In the genomic region with DNA sequence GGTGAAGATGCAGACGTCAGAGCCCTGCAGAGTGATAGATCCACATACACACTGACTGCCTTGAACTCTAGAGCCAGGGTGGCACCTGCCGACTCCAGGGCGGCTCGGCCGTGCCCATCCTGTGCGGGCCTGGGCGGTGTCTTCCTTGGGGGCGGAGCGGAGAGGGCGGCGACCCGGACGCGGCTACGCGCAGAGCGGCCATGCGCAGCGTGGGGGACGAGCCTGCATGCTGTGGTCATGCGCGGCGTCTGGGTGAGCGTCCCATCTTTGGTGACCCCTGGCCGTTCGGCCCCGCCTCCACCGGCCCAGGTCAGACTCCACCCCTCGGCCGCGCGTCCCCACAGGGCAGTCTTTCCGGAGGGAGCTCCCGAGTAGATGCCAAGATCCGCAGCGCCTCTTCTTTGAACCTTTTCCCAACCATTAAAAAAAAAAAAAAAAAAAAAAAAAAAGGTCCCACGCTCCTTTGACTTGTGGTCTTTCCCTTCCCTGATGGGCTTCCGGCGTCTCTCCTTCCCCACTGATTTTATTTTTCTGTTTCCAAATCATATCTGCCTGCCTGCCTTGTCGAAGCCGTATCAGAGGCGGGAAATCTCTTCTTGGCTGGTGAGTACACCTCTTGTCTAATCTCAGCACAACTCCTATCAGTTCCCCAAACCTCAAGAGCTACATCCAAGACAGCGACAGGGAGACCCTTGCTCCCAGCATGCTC, we compare ENCODE assay signal across 8 mouse cellular contexts. TPM values are rescaled to one million over a fixed set of nuclear protein-coding genes. Genes with fewer than 3 reads are reported as not detected.
A peak's percentile ranks its signal among the peaks of the same experiment; 100 is the strongest.
DNase-seq lines count a peak whose midpoint lies in the region; ATAC-seq lines count a peak whose summit lies in the region.

Gene Cisd3, plus strand, starts transcription at position 214 of the 709 bp plus-strand sequence.

- peak within 1 kb of the TSS; percentile 34 for H3K4me3 ChIP-seq in intestine, embryonic 15.5 days (replicated peaks)

- no peaks in the 10 kb centered on the region for H3K27me3 ChIP-seq in intestine, embryonic 15.5 days (replicated peaks)

- 1% methylated on average over 43 of the region's 43 CpGs for WGBS in intestine, embryonic 15.5 days

- peak; percentile 88 for DNase-seq in ZHBTc4 (ENCODE audit: low read depth, low spot score)
- DNase-seq in embryo, embryonic 11 days: peak; percentile 91
- peak; percentile 89 to 94 for DNase-seq in gastrocnemius, postnatal 36 days
- DNase-seq in left cerebral cortex, postnatal 14 days (ENCODE audit: low spot score in 2 of 2): peak; percentile 66 to 81
- peak; percentile 81 for DNase-seq in right cerebral cortex, postnatal 14 days
- peak; percentile 89 to 96 for DNase-seq in urinary bladder, postnatal 36 days (ENCODE audit: low spot score in 2 of 2)

- H3K36me3 ChIP-seq in intestine, embryonic 15.5 days: peaks cover 24% of the 10 kb centered on the region

- peak within 1 kb of the TSS; percentile 21 for H3K9ac ChIP-seq in intestine, embryonic 15.5 days

- H3K4me2 ChIP-seq in intestine, embryonic 15.5 days (replicated peaks): peak within 1 kb of the TSS; percentile 68

- peak; percentile 90 for ATAC-seq in intestine, embryonic 15.5 days
- ATAC-seq in megakaryocyte-erythroid progenitor cell, adult 5-6 weeks (replicated peaks; ENCODE audit: low FRiP score, low TSS enrichment, poor library complexity, severe bottlenecking): peak; percentile 75

- H3K27ac ChIP-seq in intestine, embryonic 15.5 days: peak within 1 kb of the TSS; percentile 48

- H3K9me3 ChIP-seq in intestine, embryonic 15.5 days: no peaks in the 10 kb centered on the region

- peaks cover 24% of the 10 kb centered on the region for H3K4me1 ChIP-seq in intestine, embryonic 15.5 days (replicated peaks)

- intact Hi-C loops in gastrocnemius, postnatal 36 days (cut with DNase I): loop anchor here (2.0 kb wide), 1 partner anchor 21 kb away; no protein-coding TSS in a partner anchor
- intact Hi-C loops in left cerebral cortex, postnatal 14 days (cut with DNase I): loop anchor here (5.0 kb wide), 1 partner anchor 43 kb away; no protein-coding TSS in a partner anchor

RNA-seq across cellular contexts. Expression of gene Cisd3, which starts in this region (rescaled TPM):
- 100 to 1,000 TPM; 103 to 108 TPM for total RNA-seq in gastrocnemius, postnatal 36 days (2021)
- polyA plus RNA-seq in intestine, embryonic 15.5 days (2015; fragmentation: Nextera tagmentation; extraction: Ambion mirVana): 79.9 and 93.0 TPM in 2 replicates
- 10 to 100 TPM; 36.7 to 38.9 TPM for total RNA-seq in left cerebral cortex, postnatal 14 days (2021)
- total RNA-seq in megakaryocyte-erythroid progenitor cell, adult 5-6 weeks (2014; fragmentation: Nextera tagmentation): 10.1 TPM in 1 of 2 replicates, not detected in the other
- 15.9 TPM in 1 of 2 replicates, not detected in the other for total RNA-seq in megakaryocyte-erythroid progenitor cell, adult 5-6 weeks (2017)

Comparison
In these comparisons a context has a peak if more than half of its experiments do, and no peak if none do; other contexts are left out.
1. Peak in every context shown above with its lines: DNase-seq, ATAC-seq, H3K4me3 ChIP-seq and H3K27ac ChIP-seq.